Mouse (Mus musculus) cortical plate, adult 2 months (tissue): ENCODE data around the gene Ttll11. TPM values are rescaled to one million over a fixed set of nuclear protein-coding genes. Genes with fewer than 3 reads are reported as not detected.

Experiments
- H3K27ac ChIP-seq: fragments of 200-500 bp; 2 replicates; pipeline ENCODE4 v1.5.1; 2012; ENCODE audit warnings: low read length, control low read depth, inconsistent platforms; ENCODE audit not compliant: insufficient read depth
- H3K4me1 ChIP-seq: fragments of 200-500 bp; 2 replicates; pipeline ENCODE4 v1.6.1; 2011; ENCODE audit warnings: low read length; ENCODE audit not compliant: control insufficient read depth, insufficient read depth
- H3K4me3 ChIP-seq: fragments of 200-500 bp; 2 replicates; pipeline ENCODE4 v1.5.1; 2011; ENCODE audit warnings: mild to moderate bottlenecking, low read length, control low read depth; ENCODE audit not compliant: insufficient read depth
- CTCF ChIP-seq: fragments of 200-500 bp; IDR thresholded peaks from 2 replicates; pipeline ENCODE4 v1.5.1; 2011; ENCODE audit warnings: mild to moderate bottlenecking, control low read depth, low read length; ENCODE audit not compliant: insufficient read depth; ENCODE audit errors: extremely low read depth
- POLR2A ChIP-seq: fragments of 200-500 bp; IDR thresholded peaks from 2 replicates; pipeline ENCODE4 v1.6.1; 2011; ENCODE audit warnings: mild to moderate bottlenecking, low read length, control low read depth; ENCODE audit not compliant: insufficient read depth; ENCODE audit errors: extremely low read depth
- polyA plus RNA-seq: library from polyadenylated mRNA; depleted of rRNA; stranded (reverse); fragments of >200 nt; gene quantifications from 2 replicates; pipeline ENCODE4 v1.2.3, GENCODE M21; 2012

The Ttll11 gene
- polyA plus RNA-seq, 1 experiment, result 36.1 TPM

DNA sequence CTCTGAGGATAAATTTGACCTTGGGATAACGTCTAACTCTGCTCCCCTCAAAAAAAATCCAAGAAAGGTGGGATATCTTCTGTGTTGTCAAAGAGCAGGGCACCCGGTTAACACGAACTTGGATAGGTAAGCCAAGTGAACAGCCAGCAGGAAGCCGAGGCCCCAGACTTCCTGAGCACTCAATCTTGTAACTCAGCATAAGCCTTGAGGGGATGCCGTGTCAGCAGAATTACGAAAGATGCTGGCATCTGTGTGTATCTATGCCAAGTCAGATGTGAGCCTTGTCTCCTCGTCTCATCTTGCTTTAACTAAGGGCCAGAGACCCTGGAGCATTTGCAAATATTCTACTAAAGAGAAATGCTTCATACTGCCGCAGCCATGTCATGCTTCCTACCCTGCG is 36.8 kb downstream of the Ttll11 start:
- Histone ChIP-seq H3K27ac (no peak overlapping the region), H3K4me3 (no peak overlapping the region), H3K4me1 (no peaks in the 10 kb centered on the region)
- TF ChIP-seq CTCF, result no peak
- TF ChIP-seq POLR2A, result no peak

DNA sequence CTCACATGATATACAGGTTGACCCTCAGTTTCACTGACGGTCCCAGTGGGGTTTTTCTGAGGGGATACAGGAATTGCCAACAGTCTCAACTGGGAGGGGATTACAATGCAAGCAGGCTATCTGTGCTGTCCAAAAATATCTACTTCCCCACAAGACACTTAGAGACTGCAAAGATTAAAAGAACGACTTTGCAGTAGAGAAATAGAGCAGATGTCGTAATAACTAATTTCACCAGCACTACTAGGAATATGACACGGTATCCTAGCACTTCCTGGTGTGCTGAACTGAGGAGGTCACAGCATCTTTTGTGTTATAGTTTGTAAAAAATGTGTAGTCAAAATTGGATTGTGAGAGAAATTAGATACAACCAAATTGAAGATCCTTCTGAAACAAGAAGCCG is 44.7 kb downstream of the Ttll11 start:
- no peaks in the 10 kb centered on the region for H3K4me1 ChIP-seq
- H3K27ac ChIP-seq, result no peak overlapping the region
- H3K4me3 ChIP-seq, result no peak overlapping the region
- TF ChIP-seq POLR2A (no peak), CTCF (no peak)

GRCm38 (mm10) chr2:35933116-35933515 is 46.6 kb downstream of the Ttll11 start:
- Histone ChIP-seq H3K27ac (no peak overlapping the region), H3K4me3 (no peak overlapping the region), H3K4me1 (no peaks in the 10 kb centered on the region; the same call in 1 of the 2 replicates)
- no peak for TF ChIP-seq POLR2A
- TF ChIP-seq CTCF, result no peak

- Histone ChIP-seq H3K4me1 (peaks cover 2% of the 10 kb centered on the region), H3K4me3 (no peak overlapping the region), H3K27ac (no peak overlapping the region)
- TF ChIP-seq POLR2A, result no peak
- TF ChIP-seq CTCF, result no peak
These were observed 48.1 kb downstream of the Ttll11 start for GRCm38 (mm10) chr2:35931619-35932018.

DNA sequence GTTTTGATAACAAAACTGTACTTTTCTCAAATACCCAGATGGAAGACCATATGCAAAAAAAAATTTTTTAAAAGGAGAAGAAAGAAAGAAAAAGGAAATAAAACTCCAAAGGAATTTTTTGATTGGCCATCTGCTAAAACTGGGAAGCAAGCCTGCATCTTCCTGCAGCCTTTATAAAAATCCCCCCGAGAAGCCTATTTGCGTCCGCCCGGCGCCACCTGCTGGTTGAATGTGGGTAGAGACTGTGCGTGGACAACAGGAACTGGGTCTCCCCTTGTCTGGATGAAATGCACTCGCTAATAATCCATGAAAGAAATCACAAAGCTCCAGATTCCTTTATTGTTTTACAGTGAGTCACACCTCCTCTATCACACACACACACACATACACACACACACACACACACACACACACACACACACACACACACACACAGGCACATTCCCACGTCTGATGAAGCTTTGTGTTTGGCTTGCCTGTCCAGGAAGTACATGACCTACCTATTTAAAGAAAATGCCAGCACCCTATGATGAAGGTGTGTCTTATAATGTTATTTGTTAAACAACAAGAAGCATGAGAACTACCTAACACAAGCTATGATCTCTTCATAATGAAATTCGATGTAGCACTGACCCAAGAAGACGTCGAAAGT is 49.1 kb downstream of the Ttll11 start:
- TF ChIP-seq POLR2A (no peak), CTCF (peak; percentile 76)
- Histone ChIP-seq H3K27ac (no peak overlapping the region), H3K4me1 (peaks cover 2% of the 10 kb centered on the region), H3K4me3 (no peak overlapping the region)

DNA sequence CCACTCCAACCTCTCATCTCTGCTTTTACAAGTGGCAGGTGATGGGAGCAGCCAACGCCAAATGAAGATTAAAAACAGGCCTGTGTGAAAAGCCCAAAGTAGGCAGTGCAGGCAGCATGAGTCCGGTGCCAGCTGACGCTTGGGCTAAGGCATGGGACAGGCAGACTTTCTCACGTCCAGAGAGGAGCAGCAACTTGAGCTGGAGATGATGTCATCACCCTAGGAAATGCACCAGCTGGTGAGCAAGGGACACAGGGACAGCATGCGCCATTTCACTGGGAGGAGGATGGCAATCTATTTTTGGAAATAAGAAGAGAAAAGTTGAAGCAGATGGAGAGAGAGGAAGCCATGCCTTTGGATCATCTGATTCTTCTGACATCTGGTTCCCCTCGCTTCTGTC is 51.6 kb downstream of the Ttll11 start:
- TF ChIP-seq POLR2A (no peak), CTCF (no peak)
- no peak overlapping the region for H3K27ac ChIP-seq

GRCm38 (mm10) chr2:35924947-35925346 is 54.8 kb downstream of the Ttll11 start:
- TF ChIP-seq CTCF, result no peak
- no peak for TF ChIP-seq POLR2A
- Histone ChIP-seq H3K4me3 (no peak overlapping the region), H3K4me1 (peaks cover 2% of the 10 kb centered on the region), H3K27ac (no peak overlapping the region)

More for the DNA sequence above, 51.6 kb downstream of the Ttll11 start:
- Histone ChIP-seq H3K4me3 (no peak overlapping the region), H3K4me1 (peaks cover 2% of the 10 kb centered on the region)

DNA sequence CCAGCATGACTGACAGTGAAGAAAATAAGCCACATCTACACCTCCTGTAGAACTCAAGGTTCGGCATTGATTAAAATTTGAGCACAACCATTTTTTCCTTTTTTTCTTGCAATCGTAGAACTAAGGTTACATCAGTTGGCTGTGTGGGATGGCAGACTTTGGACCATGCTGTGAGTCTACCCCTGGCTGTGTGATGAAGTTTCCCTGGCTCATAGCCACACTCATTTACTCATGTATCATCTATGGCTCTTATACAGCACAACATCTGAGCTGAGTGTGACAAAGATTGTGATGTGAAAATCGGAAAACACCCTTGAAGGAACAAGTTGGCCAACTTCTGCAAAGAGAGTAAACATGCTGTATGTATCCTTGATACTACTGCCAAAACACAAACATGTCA is 56.8 kb downstream of the Ttll11 start:
- Histone ChIP-seq H3K4me3 (no peak overlapping the region), H3K4me1 (peaks cover 1% of the 10 kb centered on the region), H3K27ac (no peak overlapping the region)
- TF ChIP-seq POLR2A (no peak), CTCF (no peak)

DNA sequence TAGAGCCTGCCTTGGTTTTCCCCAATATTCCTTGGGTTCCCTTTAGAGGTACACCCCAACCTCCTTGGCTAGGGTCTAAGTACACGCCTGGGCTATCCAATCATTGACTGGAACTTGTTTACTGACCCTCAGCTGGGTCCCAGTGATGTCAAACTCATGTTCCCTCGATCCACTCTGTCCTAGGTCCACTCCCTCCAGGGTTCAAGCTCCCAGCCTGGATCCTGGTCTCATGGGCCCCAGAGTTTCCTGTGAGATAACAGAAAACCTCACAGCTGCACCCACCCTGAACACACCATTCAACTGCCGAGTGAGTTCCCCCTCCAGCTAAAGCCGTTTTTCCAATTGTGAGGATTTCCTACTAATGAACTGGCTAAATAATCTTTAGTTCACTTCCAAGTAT is 67.6 kb downstream of the Ttll11 start:
- H3K4me3 ChIP-seq, result no peak overlapping the region
- no peak overlapping the region for H3K27ac ChIP-seq
- H3K4me1 ChIP-seq, result no peaks in the 10 kb centered on the region
- TF ChIP-seq CTCF (no peak), POLR2A (no peak)

- H3K4me1 ChIP-seq, result no peaks in the 10 kb centered on the region
- no peak overlapping the region for H3K27ac ChIP-seq
- TF ChIP-seq POLR2A (no peak), CTCF (no peak)
- no peak overlapping the region for H3K4me3 ChIP-seq
These were observed 68.0 kb downstream of the Ttll11 start for GRCm38 (mm10) chr2:35911675-35912074.

GRCm38 (mm10) chr2:35910740-35911139 is 69.0 kb downstream of the Ttll11 start:
- H3K4me3 ChIP-seq, result no peak overlapping the region
- no peak for TF ChIP-seq POLR2A
- TF ChIP-seq CTCF, result no peak
- H3K4me1 ChIP-seq, result peaks cover 2% of the 10 kb centered on the region; the same call in 1 of the 2 replicates
- H3K27ac ChIP-seq, result no peak overlapping the region
